Mouse (Mus musculus) adrenal gland, adult 18-20 months (tissue): ENCODE results near the gene Ppp4r3a. TPM values are rescaled to one million over a fixed set of nuclear protein-coding genes. Genes with fewer than 3 reads are reported as not detected.

Source experiments
- DNase-seq, 2 experiments: peaks; one replicate each; pipeline ENCODE4 v3.0.0; 2021 to 2022; ENCODE audit warnings: low spot score in 2 of 2
- microRNA-seq, 2 experiments: library from miRNA; unstranded; fragments of <30 nt; microRNA quantifications; one replicate each; pipeline ENCODE4 v1.2.0; 2021; ENCODE audit warnings: borderline number of aligned reads in 2 of 2
- total RNA-seq, 2 experiments: library from RNA; stranded (reverse); gene quantifications; 1 replicate in 1 of 2; 2 replicates in 1 of 2; pipeline ENCODE4 v1.2.3; 2021

Ppp4r3a gene
- total RNA-seq, 2 experiments from 2014 or later: 45.2 to 53.9 TPM

- no peak for DNase-seq
These were observed 89.1 kb downstream of the Ppp4r3a start for GRCm38 (mm10) chr12:100994140-100995015.

- DNase-seq: peak in 1 of 2 experiments; percentile 12
These were observed 90.4 kb downstream of the Ppp4r3a start for GRCm38 (mm10) chr12:100993146-100993545.

GRCm38 (mm10) chr12:100992505-100992904 lies 91.0 kb downstream of the Ppp4r3a start:
- DNase-seq: no peak

GRCm38 (mm10) chr12:100991119-100991518 lies 92.4 kb downstream of the Ppp4r3a start:
- no peak for DNase-seq

GRCm38 (mm10) chr12:100990291-100990690 lies 93.2 kb downstream of the Ppp4r3a start:
- no peak for DNase-seq

- no peak for DNase-seq
These were observed 93.7 kb downstream of the Ppp4r3a start for GRCm38 (mm10) chr12:100989780-100990288.

Small RNA genes lying within 50 kb of the gene (microRNA-seq; reads per million reads assigned to microRNA genes)
- gene Mir1190: 0 reads per million in 2 experiments

Other genes starting within 250 kb of the Ppp4r3a start
- 1 to 10 TPM; 1.1 to 1.9 TPM for gene Gpr68, start 175.5 kb downstream of the Ppp4r3a start, total RNA-seq
- 1 to 10 TPM; 1.1 to 2.1 TPM for gene Ccdc88c, start 54.6 kb downstream of the Ppp4r3a start, total RNA-seq